Mouse (Mus musculus): Measurements from ENCODE around the gene Supt4a.

Supt4a gene

GRCm38 (mm10) chr11:87752307-87752706 is 15.0 kb downstream of the Supt4a start:
- no peak for DNase-seq

GRCm38 (mm10) chr11:87753255-87753654 is 15.9 kb downstream of the Supt4a start:
- DNase-seq: no peak

GRCm38 (mm10) chr11:87753891-87754501 is 16.6 kb downstream of the Supt4a start:
- DNase-seq: no peak

- no peak for DNase-seq
Measured at GRCm38 (mm10) chr11:87754603-87755002, 17.3 kb downstream of the Supt4a start.

- no peak for DNase-seq
Measured at GRCm38 (mm10) chr11:87755360-87756017, 18.1 kb downstream of the Supt4a start.

- DNase-seq: no peak
Measured at GRCm38 (mm10) chr11:87756251-87756820, 19.0 kb downstream of the Supt4a start.

GRCm38 (mm10) chr11:87757001-87757954 is 19.9 kb downstream of the Supt4a start:
- no peak for DNase-seq

GRCm38 (mm10) chr11:87758161-87758911 is 21.0 kb downstream of the Supt4a start:
- no peak for DNase-seq

GRCm38 (mm10) chr11:87758957-87759608 is 21.7 kb downstream of the Supt4a start:
- DNase-seq: no peak

- DNase-seq: no peak
Measured at GRCm38 (mm10) chr11:87759609-87760005, 22.3 kb downstream of the Supt4a start.

- peak; percentile 59 for DNase-seq
Measured at GRCm38 (mm10) chr11:87760301-87761081, 23.1 kb downstream of the Supt4a start, which contains the start of gene Tspoap1. Gene Tspoap1 (plus strand): TSS chr11:87760541.

GRCm38 (mm10) chr11:87761181-87761721 is 23.9 kb downstream of the Supt4a start:
- DNase-seq: no peak

- no peak for DNase-seq
Measured at GRCm38 (mm10) chr11:87761806-87762701, 24.7 kb downstream of the Supt4a start.

- no peak for DNase-seq
Measured at GRCm38 (mm10) chr11:87762702-87763385, 25.5 kb downstream of the Supt4a start.

GRCm38 (mm10) chr11:87763511-87763987 is 26.2 kb downstream of the Supt4a start:
- DNase-seq: peak; percentile 84

- peak; percentile 73 for DNase-seq
Measured at GRCm38 (mm10) chr11:87763988-87764876, 26.9 kb downstream of the Supt4a start.

GRCm38 (mm10) chr11:87768745-87769144 is 31.4 kb downstream of the Supt4a start:
- no peak for DNase-seq

- DNase-seq: peak; percentile 70
Measured at GRCm38 (mm10) chr11:87770989-87771388, 33.6 kb downstream of the Supt4a start.

Measured in cerebellum, adult 11 months (tissue).